Mouse (Mus musculus): ENCODE data around the gene Gm11639. TPM values are rescaled to one million over a fixed set of nuclear protein-coding genes. Genes with fewer than 3 reads are reported as not detected.
A peak's percentile ranks its signal among the peaks of the same experiment; 100 is the strongest.

Gene Gm11639
- polyA plus RNA-seq, 1 experiment from 2014 or later = 0.01 TPM

DNA sequence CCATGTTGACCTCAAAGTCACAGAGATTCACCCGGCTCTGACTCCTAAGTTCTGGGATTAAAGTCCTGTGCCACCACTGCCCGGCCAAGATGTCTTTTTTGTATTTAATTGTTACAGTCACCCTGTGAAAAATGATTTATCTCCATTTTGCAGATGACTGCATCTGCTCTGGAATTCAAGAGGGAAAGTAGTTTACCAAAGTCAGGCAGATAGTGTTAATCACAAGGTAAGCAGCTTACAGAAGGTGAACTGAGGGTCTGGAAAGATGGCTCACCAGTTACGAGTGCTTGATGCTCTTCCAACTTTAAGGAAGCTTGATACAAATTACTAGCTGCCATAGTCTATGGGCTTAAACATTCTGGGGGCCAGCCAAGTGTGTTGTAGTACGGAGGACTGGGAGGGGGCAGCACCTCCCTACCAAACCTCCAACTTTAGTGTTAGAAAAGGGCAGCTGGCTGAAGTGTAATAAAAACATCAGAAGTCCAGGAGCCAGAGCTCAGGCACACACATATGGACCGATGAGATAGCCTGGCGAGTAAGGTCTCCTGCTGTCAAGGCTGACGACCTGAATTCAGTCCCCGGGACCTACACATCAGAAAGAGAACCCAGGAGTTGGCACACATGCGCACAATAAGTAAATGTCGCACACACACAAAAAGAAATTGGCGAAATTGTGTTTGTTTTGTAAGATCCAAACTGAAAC, 459.2 kb downstream of the Gm11639 start:
- Histone ChIP-seq H3K4me1 (replicated peaks) (no peaks in the 10 kb centered on the region), H3K9ac (no peak overlapping the region), H3K36me3 (peaks cover 15% of the 10 kb centered on the region), H3K27me3 (no peaks in the 10 kb centered on the region), H3K27ac (no peak overlapping the region), H3K4me3 (no peak overlapping the region), H3K9me3 (replicated peaks) (no peaks in the 10 kb centered on the region), H3K4me2 (no peak overlapping the region)
- ATAC-seq (replicated peaks; ENCODE audit: insufficient number of reproducible peaks, insufficient read depth, low FRiP score, low read depth) = no peak
- 71% methylated on average over 11 of the region's 11 CpGs for WGBS

DNA sequence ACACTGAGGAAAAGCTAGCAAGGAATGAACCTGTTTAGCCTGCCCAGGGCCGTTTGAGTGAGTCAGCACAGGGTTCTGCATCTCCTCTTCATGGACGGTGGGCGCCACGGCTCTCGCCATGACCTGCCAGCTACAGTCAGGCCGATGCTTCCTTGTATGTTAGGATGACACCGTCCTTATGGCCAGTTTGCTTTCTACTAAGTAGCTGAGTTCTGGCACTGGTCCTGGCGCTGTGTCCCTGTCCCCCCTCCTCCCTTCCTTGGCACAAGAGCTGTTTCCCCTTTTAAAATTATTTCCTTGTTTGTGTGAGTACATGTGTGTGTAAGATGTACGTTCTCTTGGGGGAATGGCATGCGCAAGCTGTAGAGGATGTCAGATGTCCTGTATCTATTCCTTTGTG, 459.7 kb downstream of the Gm11639 start:
- 79% methylated on average over 10 of the region's 10 CpGs for WGBS
- H3K4me2 ChIP-seq = no peak overlapping the region
- H3K9me3 ChIP-seq (replicated peaks) = no peaks in the 10 kb centered on the region
- H3K27ac ChIP-seq = no peak overlapping the region
- peaks cover 10% of the 10 kb centered on the region for H3K36me3 ChIP-seq
- no peak for ATAC-seq (replicated peaks; ENCODE audit: insufficient number of reproducible peaks, insufficient read depth, low FRiP score, low read depth)
- H3K4me1 ChIP-seq (replicated peaks) = no peaks in the 10 kb centered on the region
- no peak overlapping the region for H3K4me3 ChIP-seq
- H3K9ac ChIP-seq = no peak overlapping the region
- no peaks in the 10 kb centered on the region for H3K27me3 ChIP-seq

DNA sequence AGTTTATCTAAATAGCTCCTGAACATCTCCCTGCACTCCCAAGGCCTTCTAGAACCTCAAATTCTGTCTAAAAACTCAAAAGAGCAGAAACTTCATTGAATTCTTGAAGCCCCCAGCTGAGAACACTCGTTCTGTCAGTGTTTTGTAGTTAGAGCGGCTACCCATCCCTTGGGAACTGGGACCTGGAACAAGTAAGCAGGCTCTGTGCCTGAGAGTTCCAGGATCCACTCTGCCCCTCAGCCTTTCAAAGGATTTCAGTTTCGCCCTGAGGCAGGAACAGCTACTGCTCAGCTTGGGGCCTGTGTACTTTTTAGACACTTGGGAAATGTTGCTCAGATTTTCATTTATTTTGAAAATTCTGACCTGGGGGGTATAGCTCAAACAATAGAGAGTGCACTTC, 461.1 kb downstream of the Gm11639 start, which contains the start of gene Gm10842:
Gm10842 (plus strand) TSS at position 301 of the 400 bp plus-strand sequence.
- Histone ChIP-seq H3K27me3 (no peaks in the 10 kb centered on the region), H3K27ac (no peak within 1 kb of the TSS), H3K36me3 (no peaks in the 10 kb centered on the region), H3K4me1 (replicated peaks) (0 out of 2 replicates have a peak, but pooled peaks cover 5% of the 10 kb centered on the region), H3K4me2 (no peak within 1 kb of the TSS), H3K4me3 (no peak within 1 kb of the TSS), H3K9me3 (replicated peaks) (no peaks in the 10 kb centered on the region), H3K9ac (no peak within 1 kb of the TSS)
- 64% methylated on average over 3 of the region's 3 CpGs for WGBS
- no peak for ATAC-seq (replicated peaks; ENCODE audit: insufficient number of reproducible peaks, insufficient read depth, low FRiP score, low read depth)

DNA sequence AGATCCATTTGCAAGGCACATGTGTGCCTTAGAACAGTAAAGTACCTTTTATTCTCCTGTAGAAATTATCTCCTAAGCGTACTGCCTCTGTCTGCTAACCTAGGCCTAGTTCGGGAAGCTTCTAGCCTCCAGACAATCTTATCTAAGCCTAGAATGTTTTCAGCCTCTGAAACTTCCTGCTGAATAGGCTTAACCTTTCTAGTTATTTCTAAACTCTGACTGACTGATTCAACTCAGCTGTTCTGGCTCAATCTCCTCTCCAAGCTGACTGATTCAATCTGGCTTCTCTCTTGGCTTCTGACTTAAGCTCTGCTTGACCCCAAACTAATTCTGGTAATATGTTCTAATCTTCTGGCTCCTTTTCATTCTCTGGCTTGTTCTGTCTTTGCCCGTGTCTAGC, 463.8 kb downstream of the Gm11639 start:
- H3K4me1 ChIP-seq (replicated peaks) = peaks cover 22% of the 10 kb centered on the region
- 45% methylated on average over 3 of the region's 3 CpGs for WGBS
- H3K4me2 ChIP-seq = no peak overlapping the region
- no peak overlapping the region for H3K4me3 ChIP-seq
- no peak overlapping the region for H3K27ac ChIP-seq
- ATAC-seq (replicated peaks; ENCODE audit: insufficient number of reproducible peaks, insufficient read depth, low FRiP score, low read depth) = no peak
- H3K9me3 ChIP-seq (replicated peaks) = no peaks in the 10 kb centered on the region
- no peak overlapping the region for H3K9ac ChIP-seq
- no peaks in the 10 kb centered on the region for H3K27me3 ChIP-seq
- no peaks in the 10 kb centered on the region for H3K36me3 ChIP-seq

DNA sequence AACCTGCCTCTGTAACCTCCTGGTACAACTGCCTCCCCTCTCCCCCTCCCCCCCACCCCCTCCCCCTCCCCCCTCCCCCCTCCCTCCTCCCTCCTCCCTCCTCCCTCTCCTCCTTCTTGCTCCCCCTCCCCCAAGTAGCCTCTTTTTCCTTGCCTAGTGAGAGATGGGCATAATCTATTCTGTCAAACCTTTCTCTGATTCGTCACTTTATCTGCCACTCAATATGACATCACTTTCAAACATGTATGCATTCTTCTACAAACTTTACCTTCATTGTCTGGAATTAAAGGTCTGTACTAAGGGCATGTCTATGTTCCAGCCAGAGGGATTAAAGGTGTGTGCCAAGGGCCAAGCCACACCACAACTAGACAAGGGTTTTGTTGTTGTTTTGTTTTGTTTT, 464.3 kb downstream of the Gm11639 start:
- no peaks in the 10 kb centered on the region for H3K27me3 ChIP-seq
- 75% methylated on average over 1 of the region's 1 CpGs for WGBS
- H3K4me3 ChIP-seq = no peak overlapping the region
- ATAC-seq (replicated peaks; ENCODE audit: insufficient number of reproducible peaks, insufficient read depth, low FRiP score, low read depth) = no peak
- H3K9me3 ChIP-seq (replicated peaks) = no peaks in the 10 kb centered on the region
- no peak overlapping the region for H3K9ac ChIP-seq
- H3K27ac ChIP-seq = no peak overlapping the region
- H3K36me3 ChIP-seq = no peaks in the 10 kb centered on the region
- H3K4me2 ChIP-seq = no peak overlapping the region
- peaks cover 22% of the 10 kb centered on the region for H3K4me1 ChIP-seq (replicated peaks)

DNA sequence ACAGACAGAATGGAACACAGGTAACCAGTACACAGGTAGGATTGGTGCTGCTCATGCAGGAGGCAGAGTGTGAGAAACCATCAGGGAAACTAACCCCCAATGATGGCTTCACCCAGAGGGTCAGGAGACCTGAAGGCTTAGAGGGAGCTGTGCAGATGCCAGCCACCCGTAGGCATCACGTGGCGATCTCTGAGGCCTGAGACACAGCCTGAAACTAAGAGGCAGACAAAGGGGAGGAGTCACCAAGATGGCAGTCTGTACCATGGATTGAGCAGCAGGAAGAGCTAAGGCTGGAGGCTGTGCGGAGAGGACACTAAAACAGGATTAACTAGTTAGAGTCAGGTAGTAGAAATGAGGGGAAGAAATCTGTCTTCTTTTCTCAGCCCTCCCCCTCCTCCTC, 465.2 kb downstream of the Gm11639 start:
- H3K27me3 ChIP-seq = no peaks in the 10 kb centered on the region
- H3K9ac ChIP-seq = no peak overlapping the region
- H3K4me1 ChIP-seq (replicated peaks) = peaks cover 22% of the 10 kb centered on the region
- no peak overlapping the region for H3K27ac ChIP-seq
- H3K4me3 ChIP-seq = no peak overlapping the region
- whole genome bisulfite sequencing = 59% methylated on average over 4 of the region's 4 CpGs
- H3K4me2 ChIP-seq = no peak overlapping the region
- ATAC-seq (replicated peaks; ENCODE audit: insufficient number of reproducible peaks, insufficient read depth, low FRiP score, low read depth) = no peak
- H3K9me3 ChIP-seq (replicated peaks) = no peaks in the 10 kb centered on the region
- no peaks in the 10 kb centered on the region for H3K36me3 ChIP-seq

DNA sequence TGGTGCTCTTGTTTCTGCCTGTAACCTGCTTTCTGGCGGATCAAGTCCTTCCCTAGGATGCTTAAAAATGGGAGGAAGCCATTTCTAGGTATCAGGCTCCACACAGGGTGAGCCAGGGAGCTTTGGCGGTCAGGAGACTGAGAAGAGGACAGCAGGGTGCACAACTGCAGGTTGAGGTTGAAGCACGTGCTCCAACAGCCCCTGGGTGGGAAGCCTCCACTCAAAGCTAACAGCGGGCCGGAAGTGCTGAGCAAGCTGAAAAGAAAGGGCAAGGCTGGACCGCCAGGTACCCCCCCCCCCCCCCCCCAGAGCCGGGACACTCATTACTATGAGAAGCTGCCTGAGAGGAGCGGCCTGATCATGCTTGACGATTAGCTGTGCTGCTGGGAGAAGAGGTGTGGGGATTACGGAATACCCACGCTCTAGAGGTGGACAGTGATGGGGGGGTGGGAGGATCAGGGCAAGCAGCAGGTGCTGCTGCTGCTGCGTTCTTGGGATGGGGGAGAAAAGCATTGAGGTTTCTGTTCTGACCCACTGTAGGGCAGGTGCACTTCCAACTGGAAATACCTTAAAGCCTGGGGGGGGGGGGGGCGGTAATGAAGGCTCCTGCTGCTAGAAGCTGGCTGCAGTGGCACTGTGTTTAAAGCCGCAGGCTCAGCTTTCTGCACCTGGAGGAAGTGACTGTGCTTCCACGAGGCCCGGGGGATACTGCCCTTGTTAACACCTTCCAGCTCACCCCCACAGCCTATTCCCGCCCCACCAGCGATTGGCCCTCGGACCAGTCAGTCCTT, 465.9 kb downstream of the Gm11639 start:
- Histone ChIP-seq H3K9ac (no peak overlapping the region), H3K36me3 (no peaks in the 10 kb centered on the region), H3K9me3 (replicated peaks) (no peaks in the 10 kb centered on the region), H3K27ac (no peak overlapping the region), H3K4me1 (replicated peaks) (peaks cover 26% of the 10 kb centered on the region), H3K27me3 (no peaks in the 10 kb centered on the region), H3K4me3 (no peak overlapping the region), H3K4me2 (peak overlapping the region; percentile 43)
- WGBS = 25% methylated on average over 19 of the region's 19 CpGs
- no peak for ATAC-seq (replicated peaks; ENCODE audit: insufficient number of reproducible peaks, insufficient read depth, low FRiP score, low read depth)

DNA sequence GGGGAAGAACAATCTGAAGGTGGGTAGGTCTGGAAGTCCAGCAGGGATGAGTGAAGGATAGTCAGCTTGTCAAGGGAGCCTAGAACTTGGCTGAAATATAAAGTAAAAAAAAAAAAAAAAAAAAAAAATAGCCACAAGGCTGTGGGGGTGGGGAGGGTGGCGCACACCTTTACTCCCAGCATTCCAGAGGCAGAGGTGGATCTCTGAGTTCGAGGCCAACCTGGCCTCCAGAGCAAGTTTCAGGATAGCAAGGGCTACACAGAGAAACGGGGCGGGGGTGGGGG, 466.5 kb downstream of the Gm11639 start:
- no peaks in the 10 kb centered on the region for H3K9me3 ChIP-seq (replicated peaks)
- no peak overlapping the region for H3K4me3 ChIP-seq
- H3K27me3 ChIP-seq = no peaks in the 10 kb centered on the region
- no peaks in the 10 kb centered on the region for H3K36me3 ChIP-seq
- no peak for ATAC-seq (replicated peaks; ENCODE audit: insufficient number of reproducible peaks, insufficient read depth, low FRiP score, low read depth)
- peak overlapping the region; percentile 43; the same call in 1 of the 2 replicates for H3K4me2 ChIP-seq
- H3K27ac ChIP-seq = no peak overlapping the region
- 44% methylated on average over 3 of the region's 4 CpGs for WGBS
- no peak overlapping the region for H3K9ac ChIP-seq
- H3K4me1 ChIP-seq (replicated peaks) = peaks cover 30% of the 10 kb centered on the region

DNA sequence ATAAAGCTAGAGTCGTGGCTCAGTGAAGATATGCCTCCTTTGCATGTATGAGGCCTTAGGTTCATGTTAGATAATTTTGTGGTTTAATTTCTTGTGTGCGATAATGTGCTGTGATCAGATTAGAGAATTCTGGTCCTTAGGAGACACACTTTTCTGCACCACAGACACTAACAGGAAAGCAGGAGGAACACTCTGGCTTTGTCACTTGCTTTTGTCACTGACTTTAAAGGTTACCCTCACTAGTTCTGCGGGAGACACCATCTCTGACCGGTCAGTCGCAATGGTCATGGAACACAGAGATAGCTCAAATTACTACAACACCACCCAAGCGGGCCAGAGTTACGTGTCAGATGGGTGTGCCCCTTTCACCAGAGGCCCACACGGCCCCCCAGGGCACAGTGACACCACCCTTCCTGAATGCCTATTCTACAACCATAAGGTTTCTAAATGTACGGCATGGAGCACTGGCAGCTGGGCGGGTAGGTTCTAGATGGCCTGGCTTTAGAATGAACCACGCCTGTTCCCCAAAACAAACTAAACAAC, 466.9 kb downstream of the Gm11639 start:
- H3K27ac ChIP-seq = no peak overlapping the region
- no peak for ATAC-seq (replicated peaks; ENCODE audit: insufficient number of reproducible peaks, insufficient read depth, low FRiP score, low read depth)
- 81% methylated on average over 11 of the region's 11 CpGs for WGBS
- no peak overlapping the region for H3K4me3 ChIP-seq
- no peaks in the 10 kb centered on the region for H3K27me3 ChIP-seq
- no peak overlapping the region for H3K4me2 ChIP-seq
- H3K9me3 ChIP-seq (replicated peaks) = no peaks in the 10 kb centered on the region
- H3K4me1 ChIP-seq (replicated peaks) = peaks cover 33% of the 10 kb centered on the region
- H3K36me3 ChIP-seq = no peaks in the 10 kb centered on the region
- no peak overlapping the region for H3K9ac ChIP-seq

DNA sequence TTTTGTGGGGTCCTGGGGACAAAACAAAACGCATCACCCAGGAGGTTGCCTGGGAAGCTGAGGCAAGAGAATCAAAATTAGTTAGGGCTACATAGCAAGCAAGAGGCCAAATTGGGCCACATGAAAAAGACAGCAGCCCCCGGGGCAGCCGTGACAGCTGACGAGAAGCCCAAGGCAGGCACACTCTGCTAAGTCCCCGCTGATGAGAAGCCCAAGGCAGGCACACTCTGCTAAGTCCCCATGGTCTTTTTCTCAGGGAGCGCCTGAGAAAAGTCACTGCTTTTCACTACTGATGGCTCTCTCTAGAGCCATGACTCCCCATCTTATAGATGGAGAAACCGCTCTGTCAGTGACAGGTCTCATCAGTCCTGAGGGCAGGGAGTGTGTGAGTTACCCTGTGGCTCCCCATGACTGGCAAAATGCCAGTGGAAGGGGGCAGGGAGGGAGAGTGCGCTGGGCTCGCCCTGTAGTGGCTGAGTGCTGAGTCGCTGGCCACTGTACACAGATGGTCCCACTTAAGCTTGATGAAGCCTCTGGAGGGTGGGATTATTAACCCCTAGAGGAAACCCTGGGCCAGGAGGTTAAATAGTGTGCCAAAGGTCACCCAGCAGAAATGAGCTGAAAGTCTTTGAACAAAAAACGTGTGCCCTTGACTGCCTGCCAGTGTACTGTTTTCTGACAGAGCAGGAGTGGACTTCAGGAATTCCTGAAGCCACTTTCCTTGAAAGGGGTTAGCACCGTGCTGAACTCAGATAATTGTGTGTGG, 467.7 kb downstream of the Gm11639 start:
- peaks cover 36% of the 10 kb centered on the region for H3K4me1 ChIP-seq (replicated peaks)
- peak overlapping the region; percentile 36 for H3K4me2 ChIP-seq
- H3K36me3 ChIP-seq = no peaks in the 10 kb centered on the region
- no peak overlapping the region for H3K4me3 ChIP-seq
- H3K27ac ChIP-seq = peak overlapping the region; percentile 59
- ATAC-seq (replicated peaks; ENCODE audit: insufficient number of reproducible peaks, insufficient read depth, low FRiP score, low read depth) = peak; percentile 88
- H3K9me3 ChIP-seq (replicated peaks) = no peaks in the 10 kb centered on the region
- no peaks in the 10 kb centered on the region for H3K27me3 ChIP-seq
- no peak overlapping the region; the same call in 1 of the 2 replicates for H3K9ac ChIP-seq
- 23% methylated on average over 12 of the region's 12 CpGs for WGBS

DNA sequence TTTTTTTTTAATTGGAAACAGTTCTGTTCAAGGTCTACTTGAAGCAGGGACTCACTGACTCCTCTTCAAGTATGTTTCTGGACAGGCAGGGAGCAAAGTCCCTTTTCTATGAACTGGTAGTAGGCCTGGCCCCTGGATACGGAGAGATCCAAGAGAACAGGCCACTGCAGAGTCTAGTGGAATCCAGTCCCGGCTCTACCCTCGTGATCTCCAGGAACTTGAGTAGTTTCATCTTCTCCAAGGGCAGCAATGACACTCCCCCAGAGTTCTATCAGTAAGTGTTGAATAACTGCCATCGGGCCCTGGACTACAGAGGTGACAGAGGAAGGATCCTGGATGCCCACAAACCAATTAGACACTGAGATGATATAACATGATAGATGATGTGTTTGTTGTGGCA, 470.4 kb downstream of the Gm11639 start:
- WGBS = 41% methylated on average over 4 of the region's 4 CpGs
- no peak for ATAC-seq (replicated peaks; ENCODE audit: insufficient number of reproducible peaks, insufficient read depth, low FRiP score, low read depth)

More for the DNA sequence above, 470.4 kb downstream of the Gm11639 start:
- Histone ChIP-seq H3K4me3 (no peak overlapping the region), H3K9ac (no peak overlapping the region), H3K27me3 (no peaks in the 10 kb centered on the region), H3K4me2 (no peak overlapping the region), H3K4me1 (replicated peaks) (peaks cover 36% of the 10 kb centered on the region), H3K9me3 (replicated peaks) (no peaks in the 10 kb centered on the region), H3K27ac (no peak overlapping the region), H3K36me3 (no peaks in the 10 kb centered on the region)
